Mouse (Mus musculus): ENCODE results near the gene Papolg. TPM values are rescaled to one million over a fixed set of nuclear protein-coding genes. Genes with fewer than 3 reads are reported as not detected.
"Not testable (repeated sequence)": the region's sequence is repeated elsewhere in the genome, so short reads cannot be mapped to it uniquely, and the experiment has no call there.

Gene Papolg
- polyA plus RNA-seq (2011; ENCODE audit: insufficient read length, low read depth, missing spikeins): 14.1 and 16.2 TPM in 2 replicates

DNA sequence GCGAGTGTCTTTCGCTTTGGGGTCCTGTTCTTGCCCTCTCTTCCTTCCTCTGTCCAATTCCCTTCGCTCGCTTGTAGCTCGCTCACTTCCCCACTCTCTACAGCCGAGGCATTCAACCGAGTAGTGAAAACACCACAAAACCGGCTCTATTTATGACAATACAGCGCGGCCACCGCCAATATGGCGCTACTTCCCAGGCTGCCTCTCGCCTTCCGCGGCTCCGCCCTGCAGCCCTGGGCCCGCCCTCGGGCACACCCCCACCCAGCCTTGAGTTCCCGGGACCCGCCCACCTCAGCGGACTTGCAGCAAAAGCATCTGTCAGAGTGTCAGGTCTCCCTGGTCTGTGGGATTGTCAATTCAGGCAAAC, at the start of gene Papolg:
TSS of gene Papolg (minus strand) at position 194 of the 367 bp plus-strand sequence.
- peak within 1 kb of the TSS; percentile 76 for H3K27ac ChIP-seq (ENCODE audit: insufficient read depth, low read length)
- TF ChIP-seq CTCF (IDR thresholded peaks at IDR 0.05; ENCODE audit: borderline replicate concordance, insufficient read depth, low read length) (no peak), POLR2A (IDR thresholded peaks at IDR 0.05; ENCODE audit: low read depth, low read length) (peak; percentile 94)

DNA sequence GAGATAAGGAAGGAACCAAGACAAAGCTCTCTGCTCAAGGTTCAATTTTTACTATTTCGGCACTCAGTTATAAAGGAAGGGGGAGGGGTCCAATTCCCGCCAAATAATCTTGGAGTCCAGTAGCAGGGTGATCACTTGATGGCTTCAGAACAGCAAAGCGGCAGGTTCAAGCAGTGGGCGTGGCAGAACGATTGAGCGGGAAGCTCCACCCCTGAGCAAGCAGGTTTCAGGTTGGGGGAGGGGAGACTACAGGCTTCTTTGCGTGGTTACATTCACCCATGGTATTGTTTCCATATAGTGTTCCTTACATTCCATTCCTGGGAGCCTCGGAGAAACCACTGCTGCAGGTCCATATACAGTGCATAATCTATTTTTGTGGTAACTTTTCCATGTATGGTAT, 33.1 kb upstream of the Papolg start:
- not testable (repeated sequence) for H3K27ac ChIP-seq (ENCODE audit: insufficient read depth, low read length); H3K4me1 ChIP-seq (ENCODE audit: control insufficient read depth, insufficient read depth, low read length); H3K4me3 ChIP-seq (ENCODE audit: insufficient read depth, low read length)

More for the DNA sequence above, at the start of gene Papolg:
- H3K4me3 ChIP-seq (ENCODE audit: insufficient read depth, low read length): peak within 1 kb of the TSS; percentile 95
- no peaks in the 10 kb centered on the region; the same call in 1 of the 2 replicates for H3K4me1 ChIP-seq (ENCODE audit: control insufficient read depth, insufficient read depth, low read length)

DNA sequence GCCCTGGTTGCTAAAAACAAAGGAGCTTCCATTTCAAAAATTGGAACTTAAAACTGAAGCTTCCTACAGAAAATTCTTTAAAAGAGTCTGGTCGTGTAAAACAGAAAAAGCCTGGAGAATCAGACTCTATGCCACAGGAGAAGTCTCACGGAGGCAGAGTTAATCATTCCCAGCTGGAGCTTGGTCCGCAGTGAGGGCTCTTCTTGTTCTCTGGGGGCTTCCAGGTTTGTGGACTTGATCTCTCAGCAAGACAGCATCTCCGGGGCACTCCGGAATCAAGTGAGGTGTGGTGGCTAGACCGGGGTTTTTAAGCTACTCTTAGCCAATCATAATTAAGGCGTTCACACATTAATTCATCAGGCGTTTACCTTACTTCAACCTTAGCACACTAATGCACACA, 32.6 kb upstream of the Papolg start:
- Histone ChIP-seq H3K4me3 (ENCODE audit: insufficient read depth, low read length) (no peak overlapping the region), H3K4me1 (ENCODE audit: control insufficient read depth, insufficient read depth, low read length) (no peaks in the 10 kb centered on the region), H3K27ac (ENCODE audit: insufficient read depth, low read length) (no peak overlapping the region)
- TF ChIP-seq POLR2A (IDR thresholded peaks at IDR 0.05; ENCODE audit: low read depth, low read length) (no peak), CTCF (IDR thresholded peaks at IDR 0.05; ENCODE audit: borderline replicate concordance, insufficient read depth, low read length) (no peak)

DNA sequence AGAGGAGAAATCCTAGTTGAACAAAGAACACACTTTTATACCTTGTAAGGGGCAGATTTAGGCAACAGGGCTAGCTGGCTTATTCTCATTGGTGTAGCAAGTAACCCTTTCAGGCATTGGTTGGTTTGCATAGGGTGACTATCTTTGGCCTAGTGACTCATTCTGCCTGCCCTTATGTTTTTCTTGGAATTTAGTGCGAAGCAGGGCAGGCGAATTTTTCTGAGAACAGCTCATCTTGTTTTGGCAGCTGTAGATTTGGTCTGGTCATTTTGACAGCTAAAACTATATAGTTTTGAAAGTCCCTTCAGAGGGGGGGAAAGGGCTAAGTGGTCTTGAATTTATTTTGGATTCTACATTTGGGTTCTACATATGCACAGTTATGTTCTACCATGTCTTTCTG, 18.8 kb upstream of the Papolg start:
- not testable (repeated sequence) for H3K4me3 ChIP-seq (ENCODE audit: insufficient read depth, low read length); H3K4me1 ChIP-seq (ENCODE audit: control insufficient read depth, insufficient read depth, low read length)
- peak overlapping the region; percentile 100 for H3K27ac ChIP-seq (ENCODE audit: insufficient read depth, low read length)

DNA sequence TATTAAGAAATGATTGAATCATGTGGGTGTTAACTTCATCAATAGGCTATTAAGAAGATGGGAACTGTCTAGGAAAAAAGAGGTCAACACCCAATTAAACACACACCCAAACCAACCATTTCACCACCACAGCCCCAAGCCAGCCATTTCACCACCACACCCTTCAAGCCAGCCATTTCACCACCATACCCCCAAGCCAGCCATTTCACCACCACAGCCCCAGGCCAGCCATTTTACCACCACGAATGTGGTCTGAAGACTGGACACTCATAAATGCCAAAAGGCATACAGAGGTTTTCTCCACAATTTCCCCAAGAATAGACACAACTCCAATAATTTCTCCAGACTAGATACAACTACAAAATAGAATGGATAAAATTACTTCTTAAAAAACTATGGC, 8.9 kb upstream of the Papolg start:
- H3K27ac ChIP-seq (ENCODE audit: insufficient read depth, low read length): no peak overlapping the region
- TF ChIP-seq CTCF (IDR thresholded peaks at IDR 0.05; ENCODE audit: borderline replicate concordance, insufficient read depth, low read length) (no peak), POLR2A (IDR thresholded peaks at IDR 0.05; ENCODE audit: low read depth, low read length) (no peak)
- no peak overlapping the region for H3K4me3 ChIP-seq (ENCODE audit: insufficient read depth, low read length)
- H3K4me1 ChIP-seq (ENCODE audit: control insufficient read depth, insufficient read depth, low read length): no peaks in the 10 kb centered on the region; the same call in 1 of the 2 replicates

DNA sequence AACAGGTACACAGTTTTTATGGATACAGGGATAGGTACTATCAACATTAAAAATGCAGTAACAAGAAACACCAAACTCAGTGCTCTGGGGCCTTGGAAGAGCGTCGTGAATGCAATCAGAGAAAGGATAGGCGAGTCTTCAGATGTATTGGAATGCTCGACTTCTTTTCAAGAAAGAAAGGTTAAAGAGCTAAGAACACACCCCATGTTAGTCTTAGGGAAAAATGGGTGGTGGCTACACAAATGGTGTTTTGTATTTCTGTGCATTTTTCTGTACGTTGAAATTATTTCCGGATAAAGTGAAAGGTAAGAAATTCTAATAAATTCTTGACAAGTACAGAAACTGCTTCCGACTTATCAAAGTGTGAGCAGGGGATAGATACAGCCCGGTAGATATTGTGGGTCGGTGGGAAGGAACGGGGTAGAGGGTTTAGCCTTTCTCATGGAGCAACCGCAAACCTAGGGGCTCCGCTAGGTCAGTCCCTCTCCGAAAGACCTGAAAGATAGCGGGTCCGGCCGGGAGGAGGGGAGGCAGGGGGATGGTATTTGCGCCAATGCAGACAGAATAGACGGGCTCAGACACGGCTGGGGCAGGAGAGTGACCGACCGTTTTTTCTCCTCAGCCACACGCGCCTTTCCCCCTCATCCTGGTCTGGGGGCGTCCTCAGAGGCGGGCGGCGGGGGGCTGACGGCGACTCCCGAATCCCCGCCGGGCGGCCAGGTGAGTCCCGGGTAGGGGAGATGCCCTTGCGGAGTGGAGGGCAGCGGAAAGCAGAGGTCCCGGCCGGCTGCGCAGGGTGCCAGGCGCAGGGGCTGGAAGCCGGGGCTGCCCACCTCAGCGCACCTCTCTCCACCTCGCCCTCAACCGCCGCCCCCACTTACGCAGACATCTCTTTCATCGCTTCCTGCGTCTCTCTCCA, 653 bp downstream of the Papolg start:
- peak overlapping the region; percentile 95 for H3K4me3 ChIP-seq (ENCODE audit: insufficient read depth, low read length)
- TF ChIP-seq POLR2A (IDR thresholded peaks at IDR 0.05; ENCODE audit: low read depth, low read length) (no peak), CTCF (IDR thresholded peaks at IDR 0.05; ENCODE audit: borderline replicate concordance, insufficient read depth, low read length) (no peak)
- no peaks in the 10 kb centered on the region; the same call in 1 of the 2 replicates for H3K4me1 ChIP-seq (ENCODE audit: control insufficient read depth, insufficient read depth, low read length)
- H3K27ac ChIP-seq (ENCODE audit: insufficient read depth, low read length): peak overlapping the region; percentile 76

DNA sequence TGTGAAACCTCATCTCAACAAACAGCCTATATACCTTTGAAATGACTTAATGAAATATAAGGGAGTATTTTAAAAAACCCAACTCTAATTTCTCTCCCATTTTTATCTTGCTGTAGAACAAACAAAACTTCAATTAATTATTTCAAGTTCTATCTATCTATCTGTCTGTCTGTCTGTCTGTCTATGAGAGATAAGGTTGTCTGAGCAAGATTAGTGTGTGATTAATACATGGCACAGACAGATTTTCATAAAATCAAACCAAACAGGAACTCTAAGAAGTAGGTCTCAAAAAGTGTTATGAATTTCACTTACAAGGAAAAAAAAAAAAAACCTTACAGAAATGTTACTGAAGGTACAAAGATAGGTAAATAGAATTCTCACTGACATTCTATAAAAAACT, 1.5 kb downstream of the Papolg start:
- Histone ChIP-seq H3K4me1 (ENCODE audit: control insufficient read depth, insufficient read depth, low read length) (no peaks in the 10 kb centered on the region), H3K27ac (ENCODE audit: insufficient read depth, low read length) (no peak overlapping the region), H3K4me3 (ENCODE audit: insufficient read depth, low read length) (peak overlapping the region; percentile 21; the same call in 1 of the 2 replicates)
- no peak for TF ChIP-seq CTCF (IDR thresholded peaks at IDR 0.05; ENCODE audit: borderline replicate concordance, insufficient read depth, low read length)
- no peak for TF ChIP-seq POLR2A (IDR thresholded peaks at IDR 0.05; ENCODE audit: low read depth, low read length)

DNA sequence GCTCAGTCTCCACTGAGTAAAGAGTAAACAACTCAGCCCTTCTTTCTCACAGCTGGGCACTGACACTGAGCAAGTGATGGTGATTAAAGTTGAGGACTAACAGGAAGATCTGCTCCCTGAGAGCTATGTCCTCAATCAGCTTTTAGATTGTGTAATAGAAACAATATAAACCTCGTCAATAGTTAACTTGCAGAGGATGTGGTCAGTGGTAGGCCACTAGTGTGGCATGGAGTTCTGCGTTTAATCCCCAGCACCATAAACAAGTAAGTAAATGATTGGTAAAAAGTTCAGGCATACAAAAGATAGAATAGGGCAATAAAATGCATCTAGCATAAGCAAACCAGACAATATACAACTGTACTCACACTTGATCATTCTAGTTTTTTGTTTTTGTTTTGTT, 30.7 kb downstream of the Papolg start:
- TF ChIP-seq CTCF (IDR thresholded peaks at IDR 0.05; ENCODE audit: borderline replicate concordance, insufficient read depth, low read length) (no peak), POLR2A (IDR thresholded peaks at IDR 0.05; ENCODE audit: low read depth, low read length) (no peak)
- no peak overlapping the region for H3K4me3 ChIP-seq (ENCODE audit: insufficient read depth, low read length)
- H3K27ac ChIP-seq (ENCODE audit: insufficient read depth, low read length): no peak overlapping the region
- no peaks in the 10 kb centered on the region for H3K4me1 ChIP-seq (ENCODE audit: control insufficient read depth, insufficient read depth, low read length)

DNA sequence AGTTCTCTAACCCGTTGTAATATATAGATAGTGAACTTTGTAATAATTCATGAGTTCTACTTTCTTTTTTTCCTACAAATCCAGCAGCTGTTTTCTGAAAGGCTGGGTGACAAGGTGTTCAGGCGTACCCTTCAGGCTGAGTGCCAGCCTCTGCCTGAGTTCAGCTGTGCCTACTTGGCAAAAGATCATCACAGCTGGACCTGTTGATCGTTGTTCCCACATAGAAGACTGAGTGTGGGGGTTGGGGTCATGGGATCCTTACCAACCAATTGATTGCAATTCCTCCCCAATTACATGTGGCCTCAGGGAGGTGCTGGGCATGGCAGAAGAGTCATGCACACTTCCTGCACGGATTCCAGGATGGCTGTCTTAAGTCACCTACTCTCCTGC, 38.3 kb downstream of the Papolg start:
- Histone ChIP-seq H3K27ac (ENCODE audit: insufficient read depth, low read length) (no peak overlapping the region), H3K4me3 (ENCODE audit: insufficient read depth, low read length) (no peak overlapping the region)
- TF ChIP-seq POLR2A (IDR thresholded peaks at IDR 0.05; ENCODE audit: low read depth, low read length) (no peak), CTCF (IDR thresholded peaks at IDR 0.05; ENCODE audit: borderline replicate concordance, insufficient read depth, low read length) (no peak)

DNA sequence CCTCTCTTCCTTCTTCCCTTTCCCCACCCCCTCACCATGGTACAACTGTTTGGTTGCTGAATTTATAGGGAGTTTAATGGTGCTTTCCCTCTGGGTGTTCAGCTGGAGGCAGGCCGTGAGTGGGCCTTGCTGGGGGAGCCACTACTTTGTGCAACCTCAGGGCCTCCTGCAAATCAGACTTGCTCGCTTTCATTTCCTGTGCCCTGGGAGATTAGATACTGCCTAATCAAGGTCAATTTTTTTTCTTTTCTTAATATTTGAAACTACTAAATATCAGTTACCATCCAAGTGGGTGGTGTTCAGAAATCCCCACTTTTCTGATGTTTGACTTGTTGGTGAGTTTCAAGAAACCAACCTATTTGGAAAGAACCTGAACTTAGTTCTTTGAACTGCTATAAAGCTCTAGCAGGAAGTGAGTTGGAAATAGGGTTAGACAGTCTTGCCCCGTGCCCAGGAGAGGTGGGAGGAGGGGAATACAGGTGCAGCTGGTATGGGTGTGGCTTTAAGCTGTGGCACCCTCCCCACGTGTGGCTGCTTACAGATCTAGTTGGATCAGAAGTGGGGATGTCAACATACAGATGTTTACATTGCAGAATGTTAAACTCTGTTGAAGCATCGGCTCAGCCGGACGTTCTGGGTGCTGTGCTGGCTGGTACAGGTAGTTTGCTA, 38.9 kb downstream of the Papolg start:
- H3K27ac ChIP-seq (ENCODE audit: insufficient read depth, low read length): no peak overlapping the region
- no peak for TF ChIP-seq POLR2A (IDR thresholded peaks at IDR 0.05; ENCODE audit: low read depth, low read length)
- no peak for TF ChIP-seq CTCF (IDR thresholded peaks at IDR 0.05; ENCODE audit: borderline replicate concordance, insufficient read depth, low read length)
- H3K4me3 ChIP-seq (ENCODE audit: insufficient read depth, low read length): no peak overlapping the region
- no peaks in the 10 kb centered on the region for H3K4me1 ChIP-seq (ENCODE audit: control insufficient read depth, insufficient read depth, low read length)

More for the DNA sequence above, 38.3 kb downstream of the Papolg start:
- H3K4me1 ChIP-seq (ENCODE audit: control insufficient read depth, insufficient read depth, low read length): no peaks in the 10 kb centered on the region

Data from embryonic fibroblast, embryonic 13.5 days (primary cell).